Mouse (Mus musculus) cerebellum, postnatal 25 days (tissue): ENCODE results near the gene Spn.

Experiments
- DNase-seq, 2 experiments: peaks; one replicate each; pipeline ENCODE4 v3.0.0; 2021; ENCODE audit warnings: mixed read lengths in 2 of 2

The Spn gene

GRCm38 (mm10) chr7:127140623-127141404 lies 3.2 kb upstream of the Spn start:
- DNase-seq = no peak

GRCm38 (mm10) chr7:127139562-127139961 lies 1.9 kb upstream of the Spn start:
- no peak for DNase-seq

- no peak for DNase-seq
These were observed 1.5 kb upstream of the Spn start for GRCm38 (mm10) chr7:127139100-127139499.

- no peak for DNase-seq
These were observed 1.2 kb downstream of the Spn start for GRCm38 (mm10) chr7:127136181-127137071.

- no peak for DNase-seq
These were observed 2.7 kb downstream of the Spn start for GRCm38 (mm10) chr7:127134821-127135447.

- no peak for DNase-seq
These were observed 4.5 kb downstream of the Spn start for GRCm38 (mm10) chr7:127133125-127133524.

- DNase-seq = peak; percentile 54 to 68
These were observed 8.0 kb downstream of the Spn start for GRCm38 (mm10) chr7:127129638-127130037.

GRCm38 (mm10) chr7:127121911-127122270 lies 15.7 kb downstream of the Spn start, which contains the start of gene Qprt:
TSS of gene Qprt (minus strand) at chr7:127122226.
- no peak for DNase-seq

GRCm38 (mm10) chr7:127121061-127121910 lies 16.3 kb downstream of the Spn start:
- no peak for DNase-seq

- no peak for DNase-seq
These were observed 18.8 kb downstream of the Spn start for GRCm38 (mm10) chr7:127118671-127119445.

- no peak for DNase-seq
These were observed 19.7 kb downstream of the Spn start for GRCm38 (mm10) chr7:127117948-127118347.

- no peak for DNase-seq
These were observed 21.2 kb downstream of the Spn start for GRCm38 (mm10) chr7:127116331-127116935.

GRCm38 (mm10) chr7:127114920-127115319 lies 22.7 kb downstream of the Spn start:
- no peak for DNase-seq

GRCm38 (mm10) chr7:127113614-127114259 lies 23.9 kb downstream of the Spn start:
- DNase-seq = no peak

- no peak for DNase-seq
These were observed 24.6 kb downstream of the Spn start for GRCm38 (mm10) chr7:127112921-127113597.

- no peak for DNase-seq
These were observed 25.3 kb downstream of the Spn start for GRCm38 (mm10) chr7:127112251-127112841.

- peak; percentile 50 to 75 for DNase-seq
These were observed 26.2 kb downstream of the Spn start for GRCm38 (mm10) chr7:127111461-127111860.

- DNase-seq = peak; percentile 86 to 92
These were observed 27.2 kb downstream of the Spn start for GRCm38 (mm10) chr7:127110239-127111007.

GRCm38 (mm10) chr7:127105551-127105950 lies 32.1 kb downstream of the Spn start:
- DNase-seq = no peak
